Comparison of ENCODE assay signal across 8 mouse cellular contexts in the genomic region with DNA sequence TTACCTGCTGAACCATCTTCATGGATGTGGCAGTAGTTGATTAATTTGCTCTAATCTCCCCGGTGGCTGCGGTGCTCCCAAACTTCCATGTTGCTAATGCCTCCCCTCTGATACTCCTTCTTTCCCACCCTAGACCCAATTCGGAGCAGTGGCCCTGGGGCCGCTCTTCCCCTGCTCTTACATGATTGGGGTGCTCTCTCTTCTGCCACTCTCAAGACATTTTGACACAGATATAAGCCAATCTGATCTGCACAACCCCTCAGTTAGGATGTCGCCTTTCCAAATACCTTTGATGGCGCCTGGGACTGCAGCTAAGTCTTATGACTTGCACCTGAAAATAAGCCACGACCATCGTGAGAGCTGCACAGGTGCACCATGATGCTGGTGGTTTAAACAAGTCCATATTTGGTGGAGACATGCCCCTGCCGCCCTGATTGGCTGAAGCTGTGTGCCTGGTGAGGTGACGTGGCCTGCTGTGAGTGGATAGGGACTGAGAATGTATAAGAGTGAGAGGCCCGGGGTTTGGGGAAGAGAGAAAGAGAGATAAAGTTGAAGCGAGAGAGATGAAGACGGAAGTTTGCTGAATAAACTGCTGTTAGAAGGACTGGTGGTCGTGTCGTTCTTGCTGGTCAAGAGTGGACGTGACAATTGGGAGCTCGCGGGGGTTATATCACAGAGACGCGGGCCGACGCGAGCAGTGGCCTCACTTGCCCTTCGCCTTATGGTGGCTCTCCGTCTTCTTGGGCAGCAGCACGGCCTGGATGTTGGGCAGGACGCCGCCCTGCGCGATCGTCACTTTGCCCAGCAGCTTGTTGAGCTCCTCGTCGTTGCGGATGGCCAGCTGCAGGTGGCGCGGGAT. TPM values are rescaled to one million over a fixed set of nuclear protein-coding genes. Genes with fewer than 3 reads are reported as not detected.
DNase-seq lines count a peak whose midpoint lies in the region; ATAC-seq and TF ChIP-seq lines count a peak whose summit lies in the region.
"Not testable (repeated sequence)": the region's sequence is repeated elsewhere in the genome, so short reads cannot be mapped to it uniquely, and the experiment has no call there.

No protein-coding gene starts in this region.

- peak; percentile 59 for ATAC-seq in heart, embryonic 12.5 days (ENCODE audit: insufficient number of reproducible peaks, low FRiP score)
- peak; percentile 66 for ATAC-seq in hindbrain, postnatal 0 days
- ATAC-seq in limb, embryonic 11.5 days (ENCODE audit: insufficient number of reproducible peaks, low FRiP score, low TSS enrichment, low read depth); lung, embryonic 15.5 days (ENCODE audit: borderline replicate concordance, extremely low read depth, low FRiP score, low TSS enrichment): not testable (repeated sequence)
- peak; percentile 36; the same call in 1 of the 2 replicates for ATAC-seq in midbrain, postnatal 0 days (ENCODE audit: low FRiP score)

- WGBS in forebrain, embryonic 10.5 days: 57% methylated on average over 31 of the region's 36 CpGs
- 37% methylated on average over 32 of the region's 36 CpGs for WGBS in heart, embryonic 12.5 days
- WGBS in hindbrain, postnatal 0 days: 58% methylated on average over 25 of the region's 36 CpGs
- WGBS in limb, embryonic 11.5 days: 49% methylated on average over 29 of the region's 36 CpGs
- 46% methylated on average over 27 of the region's 36 CpGs for WGBS in lung, embryonic 15.5 days
- 43% methylated on average over 24 of the region's 36 CpGs for WGBS in midbrain, postnatal 0 days

- TF ChIP-seq CTCF in brain, embryonic 14.5 days (IDR thresholded peaks at IDR 0.05; ENCODE audit: borderline replicate concordance, extremely low read depth, insufficient read depth, insufficient read length); midbrain, postnatal 0 days (IDR thresholded peaks at IDR 0.05); testis, adult 2 months (IDR thresholded peaks at IDR 0.05; ENCODE audit: control insufficient read depth, insufficient read depth, insufficient replicate concordance, low read depth, low read length): not testable (repeated sequence)
- peak; percentile 43; the same call in 1 of the 2 replicates for TF ChIP-seq CTCF in hindbrain, postnatal 0 days (IDR thresholded peaks at IDR 0.05; ENCODE audit: low read depth)

- not testable (repeated sequence) for H3K9me3 ChIP-seq in forebrain, embryonic 10.5 days; heart, embryonic 12.5 days (replicated peaks); hindbrain, postnatal 0 days (ENCODE audit: low read length); limb, embryonic 11.5 days (ENCODE audit: control insufficient read depth, low read length); lung, embryonic 15.5 days; midbrain, postnatal 0 days (ENCODE audit: low read length)

- H3K4me3 ChIP-seq in forebrain, embryonic 10.5 days: peak overlapping the region; percentile 41
- peak overlapping the region; percentile 37 for H3K4me3 ChIP-seq in heart, embryonic 12.5 days
- peak overlapping the region; percentile 29; the same call in 1 of the 2 replicates for H3K4me3 ChIP-seq in hindbrain, postnatal 0 days (ENCODE audit: low read length)
- not testable (repeated sequence) for H3K4me3 ChIP-seq in limb, embryonic 11.5 days (ENCODE audit: low read depth, low read length)
- peak overlapping the region; percentile 32 for H3K4me3 ChIP-seq in lung, embryonic 15.5 days
- peak overlapping the region; percentile 28; the same call in 1 of the 2 replicates for H3K4me3 ChIP-seq in midbrain, postnatal 0 days (ENCODE audit: low read depth, low read length)
- peak overlapping the region; percentile 80 for H3K4me3 ChIP-seq in testis, adult 2 months (ENCODE audit: control insufficient read depth, low read depth, low read length)

- H3K4me2 ChIP-seq in heart, embryonic 12.5 days: peak overlapping the region; percentile 73
- H3K4me2 ChIP-seq in hindbrain, postnatal 0 days (ENCODE audit: low read depth, low read length): peak overlapping the region; percentile 54; the same call in 1 of the 2 replicates
- H3K4me2 ChIP-seq in limb, embryonic 11.5 days (ENCODE audit: low read depth, severe bottlenecking): peak overlapping the region; percentile 39; the same call in 1 of the 2 replicates
- H3K4me2 ChIP-seq in lung, embryonic 15.5 days: peak overlapping the region; percentile 66
- peak overlapping the region; percentile 44 for H3K4me2 ChIP-seq in midbrain, postnatal 0 days (ENCODE audit: low read depth, low read length, poor library complexity, severe bottlenecking)

- not testable (repeated sequence) for H3K36me3 ChIP-seq in forebrain, embryonic 10.5 days (replicated peaks); heart, embryonic 12.5 days; hindbrain, postnatal 0 days (ENCODE audit: insufficient read depth, low read length); limb, embryonic 11.5 days (ENCODE audit: control insufficient read depth, insufficient read depth, low read length); lung, embryonic 15.5 days; midbrain, postnatal 0 days (ENCODE audit: insufficient read depth, low read length); testis, adult 2 months (ENCODE audit: control insufficient read depth, insufficient read depth, low read length)

- H3K4me1 ChIP-seq in forebrain, embryonic 10.5 days; heart, embryonic 12.5 days (replicated peaks); hindbrain, postnatal 0 days (ENCODE audit: insufficient read depth, low read length); limb, embryonic 11.5 days (ENCODE audit: control insufficient read depth, insufficient read depth, low read length); lung, embryonic 15.5 days; midbrain, postnatal 0 days (ENCODE audit: insufficient read depth, low read length); testis, adult 2 months (ENCODE audit: control insufficient read depth, insufficient read depth, low read length): not testable (repeated sequence)

- H3K27ac ChIP-seq in forebrain, embryonic 10.5 days: peak overlapping the region; percentile 62; the same call in 1 of the 2 replicates
- not testable (repeated sequence) for H3K27ac ChIP-seq in heart, embryonic 12.5 days (ENCODE audit: poor library complexity, severe bottlenecking); hindbrain, postnatal 0 days; limb, embryonic 11.5 days (replicated peaks; ENCODE audit: low read depth, low read length); lung, embryonic 15.5 days; midbrain, postnatal 0 days (ENCODE audit: low read depth, low read length)
- peak overlapping the region; percentile 59 for H3K27ac ChIP-seq in testis, adult 2 months (ENCODE audit: control insufficient read depth, insufficient read depth, low read depth, low read length)

- not testable (repeated sequence) for TF ChIP-seq POLR2A in brain, embryonic 14.5 days (IDR thresholded peaks at IDR 0.05; ENCODE audit: borderline replicate concordance, extremely low read depth, insufficient read depth, insufficient read length, poor library complexity, severe bottlenecking); testis, adult 2 months (IDR thresholded peaks at IDR 0.05; ENCODE audit: control insufficient read depth, low read depth, low read length)

- peak overlapping the region; percentile 67; the same call in 1 of the 2 replicates for H3K9ac ChIP-seq in heart, embryonic 12.5 days
- not testable (repeated sequence) for H3K9ac ChIP-seq in hindbrain, postnatal 0 days (replicated peaks; ENCODE audit: low read length); limb, embryonic 11.5 days (ENCODE audit: low read length); midbrain, postnatal 0 days (replicated peaks; ENCODE audit: low read length, poor library complexity, severe bottlenecking)
- H3K9ac ChIP-seq in lung, embryonic 15.5 days: 0 out of 2 replicates have a peak overlapping the region, but pooled peaks have one; percentile 4

- peak; percentile 5 for DNase-seq in brain, embryonic 14.5 days (ENCODE audit: low read depth)
- DNase-seq in forebrain, embryonic 10.5 days (ENCODE audit: extremely low spot score, low spot score); hindbrain, postnatal 0 days (ENCODE audit: low spot score); limb, embryonic 11.5 days (ENCODE audit: low spot score); midbrain, postnatal 0 days (ENCODE audit: low spot score): not testable (repeated sequence)

- H3K27me3 ChIP-seq in forebrain, embryonic 10.5 days (ENCODE audit: poor library complexity, severe bottlenecking); heart, embryonic 12.5 days (replicated peaks); hindbrain, postnatal 0 days (ENCODE audit: insufficient read depth, low read length); limb, embryonic 11.5 days (ENCODE audit: control insufficient read depth, insufficient read depth, low read length); lung, embryonic 15.5 days; midbrain, postnatal 0 days (ENCODE audit: insufficient read depth, low read length); testis, adult 2 months (ENCODE audit: control insufficient read depth, insufficient read depth, low read length): not testable (repeated sequence)

RNA-seq across cellular contexts. Expression of gene Nxnl2, which starts 31.4 kb away (rescaled TPM):
- polyA plus RNA-seq in brain, embryonic 14.5 days (2012; rRNA removed): 1.3 TPM in 2 replicates
- 0.49 and 0.56 TPM in 2 replicates for polyA plus RNA-seq in forebrain, embryonic 10.5 days (2016; fragmentation: Nextera tagmentation; extraction: Ambion mirVana)
- polyA plus RNA-seq in heart, embryonic 12.5 days (2016; fragmentation: Nextera tagmentation; extraction: Ambion mirVana): 1.1 and 1.5 TPM in 2 replicates
- 3.0 and 3.8 TPM in 2 replicates for total RNA-seq in hindbrain, postnatal 0 days (2014; rRNA removed)
- 7.2 and 8.6 TPM in 2 replicates for polyA plus RNA-seq in hindbrain, postnatal 0 days (2015; fragmentation: Nextera tagmentation; extraction: Ambion mirVana)
- polyA plus RNA-seq in limb, embryonic 11.5 days (2014; fragmentation: Nextera tagmentation; extraction: Ambion mirVana): 3.9 and 4.4 TPM in 2 replicates
- polyA plus RNA-seq in lung, embryonic 15.5 days (2015; fragmentation: Nextera tagmentation; extraction: Ambion mirVana): 2.8 and 3.3 TPM in 2 replicates
- total RNA-seq in midbrain, postnatal 0 days (2014; rRNA removed): 3.4 and 6.7 TPM in 2 replicates
- polyA plus RNA-seq in midbrain, postnatal 0 days (2015; fragmentation: Nextera tagmentation; extraction: Ambion mirVana): 8.3 and 9.3 TPM in 2 replicates
- 5.8 and 7.0 TPM in 2 replicates for polyA plus RNA-seq in testis, adult 2 months (2012; rRNA removed)
